Mouse (Mus musculus) liver, postnatal 0 days (tissue): ENCODE data around the gene Dzank1.

Experiments used
- CTCF ChIP-seq: sonication (generic); IDR thresholded peaks from 2 replicates; pipeline ENCODE4 v1.5.1; 2016; ENCODE audit warnings: antibody characterized with exemption, low read depth
- EP300 ChIP-seq: IDR thresholded peaks from 2 replicates; pipeline ENCODE4 v1.6.1; 2016; ENCODE audit warnings: antibody characterized with exemption, low read depth, mild to moderate bottlenecking

DNA sequence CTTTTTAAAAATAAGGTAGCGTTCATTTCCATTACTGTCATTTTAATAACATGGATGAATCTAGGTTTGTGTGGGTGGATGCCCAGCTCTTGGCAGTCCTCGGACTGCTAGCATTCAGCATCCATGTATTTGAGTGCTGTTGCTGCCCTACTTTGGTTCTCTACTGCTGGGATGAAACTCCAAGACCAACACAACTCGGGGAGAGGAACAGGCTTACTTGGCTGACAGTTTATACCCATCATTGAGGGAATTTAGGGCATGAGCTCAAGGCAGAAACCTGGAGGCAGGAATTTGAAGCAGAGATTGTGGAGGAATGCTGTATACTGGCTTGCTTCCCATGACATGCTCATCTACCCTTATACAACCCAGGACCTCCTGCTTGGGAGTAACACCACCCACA lies 12.6 kb downstream of the Dzank1 start:
- TF ChIP-seq CTCF (no peak), EP300 (no peak)
